Mouse (Mus musculus) left cerebral cortex, adult 2 months (tissue): ENCODE measurements around the gene 2610002M06Rik. TPM values are rescaled to one million over a fixed set of nuclear protein-coding genes. Genes with fewer than 3 reads are reported as not detected.
A peak's percentile ranks its signal among the peaks of the same experiment; 100 is the strongest.

Experiments
- DNase-seq, 2 experiments: peaks; one replicate each; pipeline ENCODE4 v3.0.0; 2021 to 2022; ENCODE audit warnings: low spot score in 2 of 2, mixed read lengths in 1 of 2; ENCODE audit errors: extremely low spot score in 1 of 2
- H3K27ac ChIP-seq: fragments of 200-600 bp; 2 replicates; pipeline ENCODE4 v1.8.1; 2022
- H3K4me3 ChIP-seq: fragments of 200-600 bp; 2 replicates; pipeline ENCODE4 v1.8.1; 2022
- CTCF ChIP-seq: fragments of 200-600 bp; IDR thresholded peaks from 2 replicates; pipeline ENCODE4 v1.8.1; 2022; ENCODE audit warnings: antibody characterized with exemption, mild to moderate bottlenecking, moderate library complexity
- intact Hi-C: fragments of 180-260 bp; cut with DNase I; formaldehyde crosslinking; loops from one replicate; pipeline ENCODE4 v1.15.1; 2025
- long read RNA-seq, 2 experiments: library from polyadenylated mRNA; stranded (forward); transcript quantifications; one replicate each; pipeline ENCODE4 v2.0.0; 2021; ENCODE audit warnings: borderline mapping rate in 2 of 2
- total RNA-seq, 2 experiments: library from RNA; stranded (reverse); gene quantifications; 2 replicates each; pipeline ENCODE4 v1.2.3; 2021

2610002M06Rik gene
- 10 to 100 TPM; 29.2 to 34.5 TPM for total RNA-seq
- long read RNA-seq, experiment 1, full-length matches to known transcripts: 19 of 23 reads
- long read RNA-seq, experiment 1, partial matches to known transcripts: 2 of 23 reads
- long read RNA-seq, experiment 1, other reads (novel, unspliced or antisense): 2 of 23 reads
- long read RNA-seq, experiment 2, full-length matches to known transcripts: 18 of 20 reads
- long read RNA-seq, experiment 2, partial matches to known transcripts: 0 of 20 reads
- long read RNA-seq, experiment 2, other reads (novel, unspliced or antisense): 2 of 20 reads

DNA sequence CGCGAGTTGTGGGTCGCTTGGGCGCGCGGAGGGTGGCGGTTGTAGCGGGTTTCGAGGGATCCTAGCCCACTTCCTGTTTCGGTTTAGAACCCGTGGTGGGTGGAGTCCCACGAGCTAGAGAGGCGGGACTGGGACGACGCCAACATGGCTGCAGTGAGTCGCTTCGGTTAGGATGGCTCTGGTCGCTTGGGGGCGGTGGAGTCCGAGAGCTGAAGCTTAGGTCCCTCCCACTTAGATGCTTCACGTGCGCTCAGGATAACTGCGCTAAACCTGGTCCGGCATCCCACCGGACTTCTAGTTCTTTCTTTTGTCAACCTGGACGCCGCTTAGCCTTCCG is at the start of gene 2610002M06Rik:
Gene 2610002M06Rik, minus strand, starts transcription at position 117 of the 337 bp plus-strand sequence.
- intact Hi-C loops: loop anchor here (1.0 to 10.0 kb wide), 2 partner anchors 721 to 1199 kb away; partner anchors contain the start of gene Hmgn5
- H3K27ac ChIP-seq: peak within 1 kb of the TSS; percentile 59
- TF ChIP-seq CTCF: peak; percentile 59
- H3K4me3 ChIP-seq: peak within 1 kb of the TSS; percentile 57
- peak; percentile 65 to 75 for DNase-seq

- TF ChIP-seq CTCF: no peak
- Histone ChIP-seq H3K27ac (no peak overlapping the region), H3K4me3 (no peak overlapping the region)
- intact Hi-C loops: no loop called here
- no peak for DNase-seq
Observed at GRCm38 (mm10) chrX:107858165-107858564, 42.0 kb upstream of the 2610002M06Rik start.

DNA sequence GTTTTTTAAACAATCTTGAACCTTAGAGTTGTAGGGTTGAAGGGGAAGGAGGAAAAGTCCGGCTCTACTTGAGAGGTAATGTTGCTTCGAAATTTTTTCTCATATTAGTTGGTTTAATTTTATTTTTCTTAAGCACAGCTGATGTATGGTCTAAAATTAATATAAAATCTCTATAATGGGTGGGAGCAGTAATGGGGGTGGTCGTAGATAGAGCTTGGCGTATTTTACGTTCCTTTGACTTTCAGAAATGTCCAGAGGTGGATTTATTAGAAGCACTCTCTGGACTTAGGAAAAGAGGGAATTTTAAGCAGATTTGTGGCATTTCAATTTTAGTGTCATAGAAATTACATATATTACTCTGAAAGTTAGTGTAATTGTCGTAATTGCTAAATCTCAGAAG is 592 bp upstream of the 2610002M06Rik start:
- TF ChIP-seq CTCF: no peak
- no peak overlapping the region for H3K27ac ChIP-seq
- H3K4me3 ChIP-seq: no peak overlapping the region; the same call in 1 of the 2 replicates
- no peak for DNase-seq
- intact Hi-C loops: loop anchor here (1.0 to 10.0 kb wide), 2 partner anchors 721 to 1198 kb away; partner anchors contain the start of gene Hmgn5

DNA sequence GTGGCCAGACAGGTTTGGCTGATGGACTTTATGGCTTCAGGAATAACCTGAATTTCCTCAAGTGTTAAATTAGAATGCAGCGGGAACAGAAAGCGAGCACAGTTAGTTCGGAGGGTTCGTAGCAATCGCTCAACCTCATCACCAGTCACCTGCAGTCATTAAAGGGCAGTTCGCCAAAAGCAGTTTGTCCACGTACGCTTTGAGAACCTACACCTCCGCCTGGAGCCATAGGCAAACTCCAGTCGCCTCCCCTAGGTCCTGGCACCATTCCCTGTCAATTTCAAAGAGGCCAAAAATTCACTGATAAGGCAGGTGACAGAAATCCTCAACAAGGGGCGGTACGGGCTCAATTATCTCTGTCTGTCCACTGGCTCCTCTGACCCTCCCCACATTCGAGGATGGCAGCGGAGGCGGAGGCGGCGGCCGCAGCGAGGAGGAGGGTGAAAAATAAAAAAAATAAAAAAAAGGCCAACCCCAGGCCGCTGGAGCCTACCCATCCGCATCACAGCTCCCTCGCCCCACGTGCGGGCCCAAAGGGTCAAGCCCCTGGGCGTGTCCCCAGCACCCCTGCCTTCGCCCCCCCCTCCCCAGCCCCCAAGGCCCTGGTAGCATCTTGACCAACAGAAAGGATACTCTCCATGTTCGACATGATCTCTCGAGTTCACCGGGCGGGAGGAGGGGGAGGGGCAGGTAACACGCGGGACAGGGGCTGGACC is 474 bp downstream of the 2610002M06Rik start:
- DNase-seq: peak; percentile 10 to 14
- peak overlapping the region; percentile 57 for H3K4me3 ChIP-seq
- no peak for TF ChIP-seq CTCF
- intact Hi-C loops: loop anchor here (1.0 to 10.0 kb wide), 2 partner anchors 722 to 1199 kb away; partner anchors contain the start of gene Hmgn5
- H3K27ac ChIP-seq: peak overlapping the region; percentile 59

- Histone ChIP-seq H3K4me3 (no peak overlapping the region), H3K27ac (no peak overlapping the region)
- TF ChIP-seq CTCF: no peak
- intact Hi-C loops: loop anchor here (10.0 kb wide), 1 partner anchor 1203 kb away; the partner anchor contains the start of gene Hmgn5
- DNase-seq: no peak
Observed at GRCm38 (mm10) chrX:107812120-107812519, 4.0 kb downstream of the 2610002M06Rik start.

- intact Hi-C loops: no loop called here
- TF ChIP-seq CTCF: no peak
- DNase-seq: no peak
- H3K27ac ChIP-seq: no peak overlapping the region
- H3K4me3 ChIP-seq: no peak overlapping the region
Observed at GRCm38 (mm10) chrX:107796919-107797318, 19.2 kb downstream of the 2610002M06Rik start.

GRCm38 (mm10) chrX:107795785-107796184 is 20.3 kb downstream of the 2610002M06Rik start:
- intact Hi-C loops: no loop called here

DNA sequence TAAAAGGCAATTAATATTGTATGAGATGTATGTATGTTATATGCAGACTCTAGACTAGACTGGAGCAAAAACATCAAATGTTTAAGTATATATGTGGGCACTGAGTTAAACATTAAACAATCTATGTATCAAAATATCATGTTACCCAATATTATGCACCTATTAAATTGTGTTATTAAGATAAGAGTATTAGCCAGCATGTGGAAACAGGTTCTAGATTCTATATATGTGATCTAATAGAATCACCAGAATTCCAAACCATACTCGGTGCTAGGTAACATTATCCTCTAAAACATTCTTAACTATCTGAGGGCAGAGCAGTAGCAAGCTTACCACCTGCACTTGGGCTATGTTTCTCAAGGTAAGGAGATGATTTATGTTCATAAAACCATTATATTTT is 23.8 kb downstream of the 2610002M06Rik start, which contains the start of gene Tent5d:
Gene Tent5d, plus strand, starts transcription at position 301 of the 400 bp plus-strand sequence.
- Histone ChIP-seq H3K4me3 (no peak within 1 kb of the TSS), H3K27ac (no peak within 1 kb of the TSS)
- no peak for TF ChIP-seq CTCF
- DNase-seq: no peak
- intact Hi-C loops: no loop called here

More at GRCm38 (mm10) chrX:107795785-107796184, 20.3 kb downstream of the 2610002M06Rik start:
- Histone ChIP-seq H3K27ac (no peak overlapping the region), H3K4me3 (no peak overlapping the region)
- no peak for TF ChIP-seq CTCF
- no peak for DNase-seq

DNA sequence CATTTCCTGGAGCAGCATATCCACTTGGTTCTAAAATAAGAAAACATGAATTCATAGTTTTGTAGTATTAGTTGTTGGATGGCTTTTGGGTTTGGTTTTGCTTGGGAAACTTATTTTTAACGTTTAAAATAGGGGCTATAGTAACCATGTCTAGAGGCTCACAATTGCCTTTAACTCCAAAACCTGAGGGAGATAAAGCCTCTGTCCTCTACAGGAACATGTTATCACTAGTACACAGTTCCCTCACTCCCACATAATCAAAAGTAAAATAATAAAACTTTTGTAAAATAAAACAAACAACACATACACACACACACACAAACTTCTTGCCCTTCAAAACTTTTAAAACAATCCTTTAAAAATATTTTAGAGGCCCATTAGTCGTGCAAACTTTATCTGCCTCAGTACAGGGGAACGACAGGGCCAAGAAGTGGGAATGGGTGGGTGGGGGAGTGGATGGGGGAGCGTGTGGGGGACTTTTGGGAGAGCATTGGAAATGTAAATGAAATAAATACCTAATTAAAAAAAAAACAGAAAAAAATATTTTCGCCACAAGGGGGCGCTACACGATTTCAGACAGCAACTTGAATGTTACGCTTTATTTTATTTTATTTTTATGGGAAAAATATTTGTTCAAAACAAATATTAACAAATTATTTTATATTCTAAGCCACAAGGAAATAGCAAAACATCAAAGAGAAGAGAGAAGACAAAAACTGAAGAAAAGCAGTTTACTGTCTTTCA is 25.2 kb downstream of the 2610002M06Rik start:
- intact Hi-C loops: no loop called here
- no peak for DNase-seq
- TF ChIP-seq CTCF: peak; percentile 53

DNA sequence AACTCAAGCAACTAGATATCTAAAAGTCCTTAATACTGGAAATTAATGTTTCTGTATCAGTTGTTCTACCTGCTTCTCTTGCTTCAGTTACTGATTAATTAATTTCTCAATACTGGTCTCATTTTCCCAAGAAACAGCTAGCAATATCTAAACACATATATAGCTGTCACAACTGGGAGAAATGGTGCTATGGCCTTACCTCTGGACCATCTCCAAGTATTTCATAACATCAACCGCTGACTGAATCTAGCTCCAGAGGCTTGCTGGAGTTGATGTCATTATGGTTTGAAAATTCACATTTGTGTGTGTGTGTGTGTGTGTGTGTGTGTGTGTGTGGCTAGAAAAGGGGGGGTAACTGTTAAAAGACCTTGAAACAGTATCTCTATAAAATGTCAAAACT is 26.0 kb downstream of the 2610002M06Rik start:
- intact Hi-C loops: no loop called here
- TF ChIP-seq CTCF: no peak
- Histone ChIP-seq H3K27ac (no peak overlapping the region), H3K4me3 (no peak overlapping the region)
- DNase-seq: no peak

More for the DNA sequence above, 25.2 kb downstream of the 2610002M06Rik start:
- H3K27ac ChIP-seq: no peak overlapping the region
- no peak overlapping the region for H3K4me3 ChIP-seq

DNA sequence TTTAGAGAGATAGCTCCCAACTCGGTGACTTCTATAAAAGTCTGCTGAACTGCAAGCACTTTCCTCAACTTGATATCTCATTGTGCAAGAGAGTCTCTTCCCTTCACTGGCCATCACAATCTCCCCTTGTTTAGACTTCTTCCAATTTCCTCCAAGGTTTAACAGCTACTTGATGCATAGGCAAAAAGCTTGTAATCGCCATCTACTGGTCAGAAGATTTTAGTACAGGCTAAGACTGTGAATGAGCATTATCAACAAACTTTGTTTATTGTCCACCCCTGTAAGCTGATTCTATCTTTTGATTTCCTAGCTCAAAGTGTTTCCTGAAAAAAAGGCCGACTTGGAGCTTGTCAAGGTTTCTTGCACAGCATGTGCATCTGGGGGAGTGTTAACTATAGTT is 48.2 kb downstream of the 2610002M06Rik start:
- peak; percentile 37 for TF ChIP-seq CTCF
- intact Hi-C loops: no loop called here
- no peak overlapping the region for H3K4me3 ChIP-seq
- DNase-seq: no peak
- no peak overlapping the region for H3K27ac ChIP-seq

Other genes with a start within 250 kb of the 2610002M06Rik start
- gene Tbx22, start 148.4 kb downstream of the 2610002M06Rik start, total RNA-seq: under 1 TPM in 1 of 2 experiments, not detected in 1; 0.41 TPM
- not detected for gene Tent5d, start 23.7 kb downstream of the 2610002M06Rik start, total RNA-seq
- not detected for gene Gm732, start 132.1 kb upstream of the 2610002M06Rik start, total RNA-seq